Mouse (Mus musculus): ENCODE results near the gene Ccdc73. TPM values are rescaled to one million over a fixed set of nuclear protein-coding genes. Genes with fewer than 3 reads are reported as not detected.
"Not testable (repeated sequence)": the region's sequence is repeated elsewhere in the genome, so short reads cannot be mapped to it uniquely, and the experiment has no call there.

Ccdc73 gene
- polyA plus RNA-seq, 1 experiment from 2014 or later = 6.6 TPM

DNA sequence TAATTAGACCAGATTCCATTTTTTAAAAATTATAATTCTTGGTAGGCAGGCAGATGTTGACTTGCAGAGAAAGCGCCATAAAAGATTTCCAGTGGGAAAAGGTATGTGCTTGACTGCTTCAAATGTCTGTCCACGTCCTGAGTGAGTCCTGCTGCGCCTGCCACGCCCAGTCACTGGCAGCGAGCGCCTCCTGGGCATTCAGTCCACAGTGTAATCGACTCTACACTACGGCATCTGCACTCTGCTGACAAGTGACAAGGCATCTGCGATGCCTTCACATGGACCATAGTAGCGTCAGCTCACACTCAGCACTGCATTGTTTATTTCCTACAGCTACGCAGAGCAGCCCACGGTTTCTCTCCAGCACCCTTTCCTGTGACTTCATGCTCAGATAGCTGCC is 158.0 kb downstream of the Ccdc73 start:
- not testable (repeated sequence) for ATAC-seq (replicated peaks; ENCODE audit: low FRiP score); H3K9ac ChIP-seq (ENCODE audit: low read length); H3K27ac ChIP-seq (ENCODE audit: low read depth, low read length); H3K4me1 ChIP-seq (replicated peaks; ENCODE audit: control insufficient read depth, insufficient read depth, low read length); H3K4me2 ChIP-seq (ENCODE audit: low read depth, low read length, severe bottlenecking); DNase-seq (ENCODE audit: low spot score); H3K36me3 ChIP-seq (ENCODE audit: control insufficient read depth, insufficient read depth, low read length); H3K9me3 ChIP-seq (ENCODE audit: control insufficient read depth, low read length); H3K4me3 ChIP-seq (ENCODE audit: low read depth, low read length); H3K27me3 ChIP-seq (ENCODE audit: control insufficient read depth, insufficient read depth, low read length)
- WGBS = 89% methylated on average over 11 of the region's 12 CpGs

DNA sequence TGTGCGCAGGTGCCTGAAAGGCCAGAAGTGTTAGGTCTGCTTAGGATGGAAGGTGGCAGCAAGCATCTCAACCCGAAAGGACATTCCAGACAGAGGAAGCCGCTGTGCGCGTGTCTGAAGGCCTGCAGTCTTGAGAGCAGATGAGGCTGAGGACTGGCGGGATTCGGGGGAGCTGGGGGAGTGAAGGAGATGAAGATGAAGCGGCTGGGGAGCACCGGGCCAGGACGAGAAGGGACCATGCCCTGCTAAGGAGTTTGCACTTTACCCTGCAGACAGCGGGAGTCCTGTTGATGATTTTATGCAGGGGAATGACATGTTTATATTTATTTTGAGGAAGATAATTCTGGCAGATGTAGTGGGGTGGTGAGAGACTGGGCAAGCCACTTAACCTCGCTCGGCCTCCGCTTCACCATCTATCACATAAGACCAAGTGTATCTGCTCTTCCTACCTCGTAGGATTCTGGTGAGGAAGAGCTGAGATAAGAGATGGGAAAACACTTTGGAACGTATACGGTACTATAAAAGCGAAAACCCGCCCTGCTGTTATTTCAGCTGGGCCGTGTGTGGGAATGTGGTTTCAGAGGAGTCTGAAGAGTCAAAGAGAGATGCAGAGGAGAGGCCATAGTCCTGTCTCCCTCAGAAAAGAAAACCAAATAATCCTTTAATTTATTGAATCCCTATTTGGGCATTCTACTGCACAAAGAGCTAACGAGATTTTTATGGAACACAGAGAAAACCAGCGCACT is 159.5 kb downstream of the Ccdc73 start:
- ATAC-seq (replicated peaks; ENCODE audit: low FRiP score) (no peak), DNase-seq (ENCODE audit: low spot score) (no peak)
- H3K4me2 ChIP-seq (ENCODE audit: low read depth, low read length, severe bottlenecking) = no peak overlapping the region
- H3K36me3 ChIP-seq (ENCODE audit: control insufficient read depth, insufficient read depth, low read length) = no peaks in the 10 kb centered on the region
- H3K4me1 ChIP-seq (replicated peaks; ENCODE audit: control insufficient read depth, insufficient read depth, low read length) = no peaks in the 10 kb centered on the region
- H3K9ac ChIP-seq (ENCODE audit: low read length) = no peak overlapping the region
- H3K27ac ChIP-seq (ENCODE audit: low read depth, low read length) = no peak overlapping the region
- H3K27me3 ChIP-seq (ENCODE audit: control insufficient read depth, insufficient read depth, low read length) = no peaks in the 10 kb centered on the region
- H3K9me3 ChIP-seq (ENCODE audit: control insufficient read depth, low read length) = no peaks in the 10 kb centered on the region
- 88% methylated on average over 22 of the region's 22 CpGs for WGBS
- H3K4me3 ChIP-seq (ENCODE audit: low read depth, low read length) = no peak overlapping the region

GRCm38 (mm10) chr2:105028806-105029205 is 161.2 kb downstream of the Ccdc73 start:
- ATAC-seq (replicated peaks; ENCODE audit: low FRiP score) (no peak), DNase-seq (ENCODE audit: low spot score) (no peak)
- no peak overlapping the region for H3K27ac ChIP-seq (ENCODE audit: low read depth, low read length)
- H3K4me1 ChIP-seq (replicated peaks; ENCODE audit: control insufficient read depth, insufficient read depth, low read length) = no peaks in the 10 kb centered on the region
- H3K4me3 ChIP-seq (ENCODE audit: low read depth, low read length) = no peak overlapping the region
- no peak overlapping the region for H3K4me2 ChIP-seq (ENCODE audit: low read depth, low read length, severe bottlenecking)
- H3K9me3 ChIP-seq (ENCODE audit: control insufficient read depth, low read length) = no peaks in the 10 kb centered on the region
- H3K36me3 ChIP-seq (ENCODE audit: control insufficient read depth, insufficient read depth, low read length) = no peaks in the 10 kb centered on the region
- H3K27me3 ChIP-seq (ENCODE audit: control insufficient read depth, insufficient read depth, low read length) = no peaks in the 10 kb centered on the region
- no peak overlapping the region for H3K9ac ChIP-seq (ENCODE audit: low read length)
- WGBS = 83% methylated on average over 5 of the region's 5 CpGs

DNA sequence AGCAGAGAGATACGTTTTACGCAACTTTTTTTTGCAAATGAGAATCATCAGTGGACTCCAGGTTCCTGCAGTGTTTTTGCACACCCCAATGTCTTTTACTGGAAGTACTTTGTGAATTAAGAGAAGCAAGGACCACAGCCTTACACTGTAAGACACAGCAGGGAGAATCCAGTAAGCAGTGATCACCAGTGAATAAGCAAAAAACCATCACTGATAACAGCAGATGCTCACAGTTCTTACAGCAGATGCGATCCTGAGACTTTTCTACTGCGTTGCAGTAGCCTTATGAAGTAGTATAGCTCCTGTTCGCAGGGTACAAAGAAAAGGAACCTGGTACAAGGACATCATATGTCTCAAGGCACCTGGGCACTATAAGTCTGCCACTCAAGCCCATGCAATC is 162.9 kb downstream of the Ccdc73 start:
- DNase-seq (ENCODE audit: low spot score) = no peak
- Histone ChIP-seq H3K9me3 (ENCODE audit: control insufficient read depth, low read length) (no peaks in the 10 kb centered on the region), H3K27ac (ENCODE audit: low read depth, low read length) (no peak overlapping the region), H3K36me3 (ENCODE audit: control insufficient read depth, insufficient read depth, low read length) (no peaks in the 10 kb centered on the region), H3K9ac (ENCODE audit: low read length) (no peak overlapping the region), H3K4me3 (ENCODE audit: low read depth, low read length) (no peak overlapping the region), H3K27me3 (ENCODE audit: control insufficient read depth, insufficient read depth, low read length) (no peaks in the 10 kb centered on the region), H3K4me2 (ENCODE audit: low read depth, low read length, severe bottlenecking) (no peak overlapping the region), H3K4me1 (replicated peaks; ENCODE audit: control insufficient read depth, insufficient read depth, low read length) (no peaks in the 10 kb centered on the region)
- ATAC-seq (replicated peaks; ENCODE audit: low FRiP score) = no peak
- 91% methylated on average over 5 of the region's 5 CpGs for WGBS

DNA sequence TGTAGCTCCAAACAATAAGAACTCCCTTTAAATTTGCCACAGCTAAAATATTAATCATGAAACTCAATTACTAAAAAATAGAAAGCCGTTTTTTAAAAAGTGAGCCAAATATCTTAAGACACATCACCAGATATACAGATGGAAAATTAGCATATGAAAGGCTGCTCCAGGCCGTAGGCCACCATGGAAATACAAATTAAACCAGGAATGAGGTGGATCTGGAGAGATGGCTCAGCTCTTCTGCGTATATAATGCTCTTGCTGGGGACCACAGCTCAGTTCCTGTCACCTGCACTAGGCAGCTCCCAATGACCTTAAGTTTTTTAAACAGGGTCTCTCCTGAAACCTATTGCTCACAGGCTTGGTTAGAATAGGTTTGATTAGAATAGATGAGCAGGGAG is 166.5 kb downstream of the Ccdc73 start:
- Histone ChIP-seq H3K27me3 (ENCODE audit: control insufficient read depth, insufficient read depth, low read length) (no peaks in the 10 kb centered on the region), H3K36me3 (ENCODE audit: control insufficient read depth, insufficient read depth, low read length) (no peaks in the 10 kb centered on the region), H3K4me2 (ENCODE audit: low read depth, low read length, severe bottlenecking) (no peak overlapping the region), H3K9me3 (ENCODE audit: control insufficient read depth, low read length) (no peaks in the 10 kb centered on the region), H3K4me3 (ENCODE audit: low read depth, low read length) (no peak overlapping the region), H3K9ac (ENCODE audit: low read length) (no peak overlapping the region), H3K4me1 (replicated peaks; ENCODE audit: control insufficient read depth, insufficient read depth, low read length) (no peaks in the 10 kb centered on the region), H3K27ac (ENCODE audit: low read depth, low read length) (no peak overlapping the region)
- WGBS = 69% methylated on average over 3 of the region's 3 CpGs
- no peak for DNase-seq (ENCODE audit: low spot score)
- no peak for ATAC-seq (replicated peaks; ENCODE audit: low FRiP score)

DNA sequence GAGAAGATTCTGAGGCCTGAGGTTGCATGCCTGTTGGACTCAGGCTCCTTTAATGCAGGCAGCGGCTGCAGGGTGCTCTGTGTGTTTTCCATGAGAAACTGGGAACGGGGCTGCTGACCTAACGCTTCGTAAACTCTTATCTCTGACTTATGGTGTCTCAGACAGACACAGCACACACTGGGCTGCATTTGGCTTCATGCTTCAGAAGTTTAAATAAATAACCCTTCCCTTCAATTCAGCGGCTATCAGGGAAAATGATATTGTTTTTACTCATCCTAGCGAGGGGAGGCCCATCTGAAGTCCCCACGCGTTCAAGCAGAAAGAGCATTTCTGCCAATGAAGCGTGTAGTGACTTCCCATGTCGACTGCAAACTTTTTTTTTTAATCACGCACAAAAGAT is 168.4 kb downstream of the Ccdc73 start:
- ATAC-seq (replicated peaks; ENCODE audit: low FRiP score) = no peak
- WGBS = 54% methylated on average over 11 of the region's 11 CpGs
- H3K4me2 ChIP-seq (ENCODE audit: low read depth, low read length, severe bottlenecking) = no peak overlapping the region
- no peaks in the 10 kb centered on the region for H3K9me3 ChIP-seq (ENCODE audit: control insufficient read depth, low read length)
- H3K36me3 ChIP-seq (ENCODE audit: control insufficient read depth, insufficient read depth, low read length) = no peaks in the 10 kb centered on the region
- no peaks in the 10 kb centered on the region for H3K27me3 ChIP-seq (ENCODE audit: control insufficient read depth, insufficient read depth, low read length)
- H3K9ac ChIP-seq (ENCODE audit: low read length) = no peak overlapping the region
- no peak overlapping the region for H3K27ac ChIP-seq (ENCODE audit: low read depth, low read length)
- H3K4me1 ChIP-seq (replicated peaks; ENCODE audit: control insufficient read depth, insufficient read depth, low read length) = no peaks in the 10 kb centered on the region
- no peak overlapping the region for H3K4me3 ChIP-seq (ENCODE audit: low read depth, low read length)
- DNase-seq (ENCODE audit: low spot score) = no peak

GRCm38 (mm10) chr2:105036401-105037070 is 168.9 kb downstream of the Ccdc73 start:
- ATAC-seq (replicated peaks; ENCODE audit: low FRiP score) (no peak), DNase-seq (ENCODE audit: low spot score) (no peak)
- Histone ChIP-seq H3K4me3 (ENCODE audit: low read depth, low read length) (no peak overlapping the region), H3K4me2 (ENCODE audit: low read depth, low read length, severe bottlenecking) (no peak overlapping the region), H3K27me3 (ENCODE audit: control insufficient read depth, insufficient read depth, low read length) (no peaks in the 10 kb centered on the region), H3K9ac (ENCODE audit: low read length) (no peak overlapping the region), H3K9me3 (ENCODE audit: control insufficient read depth, low read length) (no peaks in the 10 kb centered on the region), H3K27ac (ENCODE audit: low read depth, low read length) (no peak overlapping the region), H3K36me3 (ENCODE audit: control insufficient read depth, insufficient read depth, low read length) (no peaks in the 10 kb centered on the region), H3K4me1 (replicated peaks; ENCODE audit: control insufficient read depth, insufficient read depth, low read length) (no peaks in the 10 kb centered on the region)
- WGBS = 62% methylated on average over 11 of the region's 11 CpGs

DNA sequence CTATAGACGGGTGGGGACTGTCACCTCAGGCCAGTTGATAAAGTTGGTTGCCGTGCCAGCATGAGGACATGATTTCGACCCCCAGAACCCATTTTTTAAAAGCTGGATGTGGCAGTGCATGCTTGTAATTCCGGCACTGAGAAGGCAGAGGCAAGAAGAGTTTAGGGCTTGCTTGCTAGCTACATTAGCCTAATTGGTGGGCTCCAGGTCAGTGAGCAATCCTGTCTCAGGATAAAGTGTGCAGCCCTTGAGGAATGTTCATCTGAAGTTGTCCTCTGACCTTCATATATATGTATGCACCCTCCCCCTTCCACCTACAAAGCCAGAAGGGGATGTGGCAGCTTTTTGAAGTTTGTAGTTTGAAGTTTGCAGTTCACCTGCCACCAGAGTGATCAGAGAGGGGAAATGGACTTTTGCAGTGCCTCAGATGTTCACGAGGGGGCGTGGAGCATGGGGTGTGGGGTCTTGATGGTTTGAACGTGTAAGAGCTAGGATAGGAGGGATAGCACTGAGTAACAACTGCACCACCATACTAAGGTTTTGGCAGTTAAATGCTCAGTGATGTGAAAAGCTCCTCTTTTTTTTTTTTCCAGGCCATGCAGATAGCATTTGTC is 170.5 kb downstream of the Ccdc73 start:
- 86% methylated on average over 7 of the region's 7 CpGs for WGBS
- Histone ChIP-seq H3K27ac (ENCODE audit: low read depth, low read length) (no peak overlapping the region), H3K4me2 (ENCODE audit: low read depth, low read length, severe bottlenecking) (no peak overlapping the region), H3K4me1 (replicated peaks; ENCODE audit: control insufficient read depth, insufficient read depth, low read length) (no peaks in the 10 kb centered on the region), H3K9me3 (ENCODE audit: control insufficient read depth, low read length) (no peaks in the 10 kb centered on the region), H3K27me3 (ENCODE audit: control insufficient read depth, insufficient read depth, low read length) (no peaks in the 10 kb centered on the region), H3K9ac (ENCODE audit: low read length) (no peak overlapping the region), H3K36me3 (ENCODE audit: control insufficient read depth, insufficient read depth, low read length) (no peaks in the 10 kb centered on the region), H3K4me3 (ENCODE audit: low read depth, low read length) (no peak overlapping the region)
- DNase-seq (ENCODE audit: low spot score) (no peak), ATAC-seq (replicated peaks; ENCODE audit: low FRiP score) (no peak)

All from forebrain, embryonic 11.5 days (tissue).